Mouse (Mus musculus) liver, adult 2 months (tissue): ENCODE data around the gene Trmt112. TPM values are rescaled to one million over a fixed set of nuclear protein-coding genes. Genes with fewer than 3 reads are reported as not detected.

Experiments
- DNase-seq: peaks from one replicate; pipeline ENCODE4 v3.0.0-alpha.2; 2011; ENCODE audit warnings: low read depth, low spot score; ENCODE audit errors: extremely low read depth
- H3K27ac ChIP-seq: fragments of 200-500 bp; replicated peaks from 2 replicates; pipeline ENCODE4 v1.5.1; 2012; ENCODE audit warnings: low read depth, mild to moderate bottlenecking, control low read depth, inconsistent platforms, low read length; ENCODE audit not compliant: insufficient read depth
- H3K27me3 ChIP-seq: fragments of 200-500 bp; 2 replicates; pipeline ENCODE4 v1.6.1; 2012; ENCODE audit warnings: mild to moderate bottlenecking, moderate library complexity, low read length, inconsistent platforms; ENCODE audit not compliant: control insufficient read depth, insufficient read depth
- H3K36me3 ChIP-seq: fragments of 200-500 bp; 2 replicates; pipeline ENCODE4 v1.6.1; 2012; ENCODE audit warnings: low read length, inconsistent platforms; ENCODE audit not compliant: control insufficient read depth, insufficient read depth
- H3K4me1 ChIP-seq: fragments of 200-500 bp; 2 replicates; pipeline ENCODE4 v1.6.1; 2011; ENCODE audit warnings: low read length; ENCODE audit not compliant: control insufficient read depth, insufficient read depth
- H3K4me3 ChIP-seq: fragments of 200-500 bp; 2 replicates; pipeline ENCODE4 v1.5.1; 2011; ENCODE audit warnings: low read depth, mild to moderate bottlenecking, control low read depth, low read length, moderate library complexity; ENCODE audit not compliant: insufficient read depth
- H3K79me2 ChIP-seq: fragments of 200-500 bp; 2 replicates; pipeline ENCODE4 v1.6.1; 2012; ENCODE audit warnings: inconsistent platforms, mild to moderate bottlenecking, low read length, moderate library complexity; ENCODE audit not compliant: control insufficient read depth, insufficient read depth
- H3K9ac ChIP-seq: fragments of 200-500 bp; 2 replicates; pipeline ENCODE4 v1.6.1; 2012; ENCODE audit warnings: low read depth, mild to moderate bottlenecking, control low read depth, inconsistent platforms, low read length
- CTCF ChIP-seq: fragments of 200-500 bp; IDR thresholded peaks from 2 replicates; pipeline ENCODE4 v1.5.1; 2011; ENCODE audit warnings: low read depth, low read length, control low read depth
- POLR2A ChIP-seq: fragments of 200-500 bp; IDR thresholded peaks from 2 replicates; pipeline ENCODE4 v1.6.1; 2011; ENCODE audit warnings: low read length, control low read depth; ENCODE audit not compliant: insufficient read depth; ENCODE audit errors: extremely low read depth
- WGBS: fragments of 180-500 bp; shearing (Covaris S2); methylation state at CpG from one replicate; pipeline ENCODE4 v1.1.7; 2018; 5-methylcytosine and 5-hydroxymethylcytosine counted together
- polyA plus RNA-seq: library from polyadenylated mRNA; depleted of rRNA; stranded (reverse); fragments of >200 nt; gene quantifications from 2 replicates; pipeline ENCODE4 v1.2.3, GENCODE M21; 2012; rRNA removed
- total RNA-seq: library from RNA; depleted of rRNA; stranded (reverse); fragments of >200 nt; gene quantifications from 2 replicates; pipeline ENCODE4 v1.2.3, GENCODE M21; 2014; rRNA removed

Gene Trmt112
- total RNA-seq (30.7 and 43.6 TPM in 2 replicates), polyA plus RNA-seq (89.7 and 101 TPM in 2 replicates)

- H3K36me3 ChIP-seq = peaks cover 17% of the 10 kb centered on the region; the same call in 1 of the 2 replicates
Observed at GRCm38 (mm10) chr19:6909507-6910289, at the start of gene Trmt112, which contains the start of gene Prdx5. Gene Trmt112, plus strand, starts transcription at chr19:6909698. Gene Prdx5, minus strand, starts transcription at chr19:6910106.

GRCm38 (mm10) chr19:6859971-6860370, 49.5 kb upstream of the Trmt112 start:
- no peak for DNase-seq
- H3K4me1 ChIP-seq = peaks cover 3% of the 10 kb centered on the region; the same call in 1 of the 2 replicates
- WGBS = 93% methylated on average over 3 of the region's 3 CpGs
- TF ChIP-seq CTCF = no peak
- TF ChIP-seq POLR2A = no peak
- H3K79me2 ChIP-seq = no peaks in the 10 kb centered on the region
- no peak overlapping the region for H3K4me3 ChIP-seq
- H3K27ac ChIP-seq = no peak overlapping the region
- H3K27me3 ChIP-seq = no peaks in the 10 kb centered on the region
- no peak overlapping the region for H3K9ac ChIP-seq
- H3K36me3 ChIP-seq = no peaks in the 10 kb centered on the region

More at GRCm38 (mm10) chr19:6909507-6910289, at the start of gene Trmt112, which contains the start of gene Prdx5:
- Histone ChIP-seq H3K27ac (peak within 1 kb of the TSS; percentile 96), H3K79me2 (peaks cover 6% of the 10 kb centered on the region; the same call in 1 of the 2 replicates), H3K4me3 (peak within 1 kb of the TSS; percentile 86), H3K9ac (peak within 1 kb of the TSS; percentile 76), H3K4me1 (peaks cover 19% of the 10 kb centered on the region), H3K27me3 (no peaks in the 10 kb centered on the region)
- TF ChIP-seq CTCF (no peak), POLR2A (peak; percentile 95)
- under 1% methylated on average over 65 of the region's 65 CpGs for WGBS
- peak; percentile 85 for DNase-seq

GRCm38 (mm10) chr19:6860706-6861105, 48.8 kb upstream of the Trmt112 start:
- WGBS = 90% methylated on average over 6 of the region's 6 CpGs
- Histone ChIP-seq H3K79me2 (no peaks in the 10 kb centered on the region), H3K27me3 (no peaks in the 10 kb centered on the region), H3K36me3 (no peaks in the 10 kb centered on the region), H3K27ac (no peak overlapping the region), H3K4me1 (no peaks in the 10 kb centered on the region), H3K9ac (no peak overlapping the region), H3K4me3 (no peak overlapping the region)
- no peak for DNase-seq
- TF ChIP-seq CTCF (no peak), POLR2A (no peak)

- TF ChIP-seq CTCF (no peak), POLR2A (no peak)
- Histone ChIP-seq H3K27ac (no peak overlapping the region), H3K9ac (no peak overlapping the region), H3K27me3 (no peaks in the 10 kb centered on the region), H3K36me3 (no peaks in the 10 kb centered on the region), H3K4me1 (no peaks in the 10 kb centered on the region), H3K79me2 (no peaks in the 10 kb centered on the region), H3K4me3 (no peak overlapping the region)
- no peak for DNase-seq
- 96% methylated on average over 4 of the region's 4 CpGs for WGBS
Observed at GRCm38 (mm10) chr19:6861451-6861850, 48.0 kb upstream of the Trmt112 start.

- Histone ChIP-seq H3K27ac (peak overlapping the region; percentile 8; the same call in 1 of the 2 replicates), H3K4me1 (peaks cover 7% of the 10 kb centered on the region; the same call in 1 of the 2 replicates), H3K9ac (no peak overlapping the region), H3K36me3 (no peaks in the 10 kb centered on the region), H3K4me3 (peak overlapping the region; percentile 24; the same call in 1 of the 2 replicates), H3K79me2 (no peaks in the 10 kb centered on the region), H3K27me3 (no peaks in the 10 kb centered on the region)
- peak; percentile 63 for DNase-seq
- 6% methylated on average over 5 of the region's 5 CpGs for WGBS
- TF ChIP-seq CTCF = no peak
- no peak for TF ChIP-seq POLR2A
Observed at GRCm38 (mm10) chr19:6869355-6869754, 40.1 kb upstream of the Trmt112 start.
